Mouse (Mus musculus) heart, postnatal 0 days (tissue): ENCODE data around the gene Cabp1. TPM values are rescaled to one million over a fixed set of nuclear protein-coding genes. Genes with fewer than 3 reads are reported as not detected.
A peak's percentile ranks its signal among the peaks of the same experiment; 100 is the strongest.
"Not testable (repeated sequence)": the region's sequence is repeated elsewhere in the genome, so short reads cannot be mapped to it uniquely, and the experiment has no call there.

Experiments
- ATAC-seq: fragments of 200-750 bp; cut with Nextera tagmentation; 2 replicates; pipeline ENCODE4 v1.8.0; 2017; ENCODE audit warnings: low read depth, moderate number of reproducible peaks, moderate library complexity; ENCODE audit not compliant: insufficient read depth
- DNase-seq: peaks from one replicate; pipeline ENCODE4 v3.0.0-alpha.2; 2016; ENCODE audit warnings: low spot score
- H3K27ac ChIP-seq: fragments of 300-500 bp; sonication (generic); 2 replicates; pipeline ENCODE4 v1.5.1; 2014; ENCODE audit warnings: low read depth, mild to moderate bottlenecking
- H3K27me3 ChIP-seq: fragments of 300-500 bp; sonication (generic); 2 replicates; pipeline ENCODE4 v1.6.1; 2014; ENCODE audit warnings: low read length, mixed read lengths; ENCODE audit not compliant: control insufficient read depth, insufficient read depth
- H3K36me3 ChIP-seq: fragments of 300-500 bp; sonication (generic); replicated peaks from 2 replicates; pipeline ENCODE4 v1.6.1; 2014; ENCODE audit warnings: low read length, mixed read lengths; ENCODE audit not compliant: control insufficient read depth, insufficient read depth
- H3K4me1 ChIP-seq: fragments of 300-500 bp; sonication (generic); 2 replicates; pipeline ENCODE4 v1.6.1; 2014; ENCODE audit warnings: antibody characterized with exemption; ENCODE audit not compliant: control insufficient read depth, insufficient read depth
- H3K4me2 ChIP-seq: fragments of 300-500 bp; sonication (generic); 2 replicates; pipeline ENCODE4 v1.6.1; 2014; ENCODE audit warnings: low read depth, mild to moderate bottlenecking, low read length, moderate library complexity
- H3K4me3 ChIP-seq: fragments of 300-500 bp; sonication (generic); 2 replicates; pipeline ENCODE4 v1.5.1; 2014; ENCODE audit warnings: low read depth, low read length
- H3K9ac ChIP-seq: fragments of 300-500 bp; sonication (generic); replicated peaks from 2 replicates; pipeline ENCODE4 v1.6.1; 2014; ENCODE audit warnings: low read depth, low read length, mixed read lengths
- H3K9me3 ChIP-seq: fragments of 300-500 bp; sonication (generic); replicated peaks from 2 replicates; pipeline ENCODE4 v1.6.1; 2016; ENCODE audit warnings: low read length; ENCODE audit not compliant: control insufficient read depth
- CTCF ChIP-seq: IDR thresholded peaks from 2 replicates; pipeline ENCODE4 v1.5.1; 2016; ENCODE audit warnings: antibody characterized with exemption, control low read depth, low read depth
- EP300 ChIP-seq: IDR thresholded peaks from 2 replicates; pipeline ENCODE4 v1.6.1; 2016; ENCODE audit warnings: antibody characterized with exemption, low read depth
- WGBS: fragments of 180-500 bp; shearing (Covaris S2); extraction: QIAGEN DNeasy Blood & Tissue Kit; methylation state at CpG from one replicate; pipeline ENCODE4 v1.1.7; 2014; 5-methylcytosine and 5-hydroxymethylcytosine counted together
- polyA plus RNA-seq: library from polyadenylated mRNA; unstranded; fragments of >200 nt; fragmentation: Nextera tagmentation; extraction: Ambion mirVana; gene quantifications from 2 replicates; pipeline ENCODE4 v1.2.1, GENCODE M21; 2015
- total RNA-seq: library from RNA; depleted of rRNA; stranded (reverse); fragments of >200 nt; gene quantifications from 2 replicates; pipeline ENCODE4 v1.2.3, GENCODE M21; 2014; ENCODE audit warnings: low replicate concordance

Gene Cabp1
- total and polyA plus RNA-seq, 2 experiments from 2014 or later = 0.96 to 4.1 TPM

GRCm38 (mm10) chr5:115163563-115163962 is 30.6 kb downstream of the Cabp1 start:
- no peaks in the 10 kb centered on the region for H3K27me3 ChIP-seq
- DNase-seq (no peak), ATAC-seq (no peak)
- 39% methylated on average over 8 of the region's 8 CpGs for WGBS
- H3K9me3 ChIP-seq = no peaks in the 10 kb centered on the region
- TF ChIP-seq EP300 (no peak), CTCF (peak; percentile 46)
- no peak overlapping the region for H3K4me2 ChIP-seq
- no peak overlapping the region for H3K27ac ChIP-seq
- H3K9ac ChIP-seq = no peak overlapping the region
- no peaks in the 10 kb centered on the region for H3K36me3 ChIP-seq
- no peak overlapping the region for H3K4me3 ChIP-seq
- H3K4me1 ChIP-seq = peaks cover 16% of the 10 kb centered on the region; the same call in 1 of the 2 replicates

- not testable (repeated sequence) for H3K27me3 ChIP-seq, DNase-seq, ATAC-seq, H3K9me3 ChIP-seq, H3K36me3 ChIP-seq, H3K4me3 ChIP-seq, H3K27ac ChIP-seq, H3K4me2 ChIP-seq, H3K9ac ChIP-seq
- H3K4me1 ChIP-seq = peaks cover 18% of the 10 kb centered on the region; the same call in 1 of the 2 replicates
- 57% methylated on average over 1 of the region's 1 CpGs for WGBS
Observed at GRCm38 (mm10) chr5:115161940-115162279, 32.3 kb downstream of the Cabp1 start.

DNA sequence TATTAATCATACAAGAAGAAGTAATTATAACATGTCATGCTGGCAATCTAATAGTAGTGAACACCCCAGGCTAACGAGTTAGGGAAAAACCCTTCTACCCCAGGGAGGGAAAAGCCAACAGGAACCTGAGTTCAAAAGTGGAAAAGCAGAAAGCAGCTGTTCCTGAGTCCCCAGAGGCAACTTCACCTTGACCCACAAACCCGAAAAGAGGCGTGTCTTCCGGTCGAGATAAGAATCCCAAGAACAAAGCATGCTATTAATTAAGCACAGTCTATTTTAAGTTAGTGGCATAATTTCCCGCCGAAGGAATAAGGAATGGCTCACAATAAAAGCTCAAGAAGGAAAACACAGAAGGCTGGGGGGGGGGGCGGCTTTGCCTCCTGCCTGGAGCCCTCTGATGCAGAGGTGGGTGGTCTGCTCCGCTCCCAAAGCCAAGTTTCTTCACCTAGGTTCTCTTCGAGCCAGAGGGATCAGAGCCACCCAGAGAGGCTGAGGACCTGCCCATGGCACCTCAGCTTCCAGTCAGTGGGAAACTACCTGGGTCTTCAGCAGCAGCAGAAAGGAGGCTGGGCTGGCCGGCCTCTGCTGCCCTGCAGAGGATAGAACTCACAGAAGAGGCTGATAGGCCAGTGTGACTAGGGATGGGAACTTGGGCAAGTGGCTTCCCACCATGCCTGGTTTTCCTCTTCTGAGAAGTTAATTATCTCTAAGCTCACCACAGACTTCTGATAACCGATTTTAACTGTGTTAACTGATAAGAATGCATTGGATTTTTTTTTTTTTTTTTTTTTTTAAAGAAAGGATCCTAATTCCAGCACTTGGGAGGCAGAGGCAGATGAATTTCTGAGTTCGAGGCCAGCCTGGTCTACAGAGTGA is 32.9 kb downstream of the Cabp1 start:
- Histone ChIP-seq H3K4me2 (peak overlapping the region; percentile 9; the same call in 1 of the 2 replicates), H3K36me3 (no peaks in the 10 kb centered on the region), H3K4me1 (peaks cover 18% of the 10 kb centered on the region; the same call in 1 of the 2 replicates), H3K4me3 (no peak overlapping the region), H3K9ac (0 out of 2 replicates have a peak overlapping the region, but pooled peaks have one; percentile 29), H3K9me3 (no peaks in the 10 kb centered on the region), H3K27ac (peak overlapping the region; percentile 82), H3K27me3 (no peaks in the 10 kb centered on the region)
- DNase-seq = no peak
- 36% methylated on average over 13 of the region's 13 CpGs for WGBS
- ATAC-seq = no peak
- TF ChIP-seq CTCF (no peak), EP300 (peak; percentile 92)

- Histone ChIP-seq H3K4me3 (no peak overlapping the region), H3K27ac (peak overlapping the region; percentile 82), H3K27me3 (no peaks in the 10 kb centered on the region), H3K9ac (no peak overlapping the region), H3K9me3 (no peaks in the 10 kb centered on the region), H3K4me1 (peaks cover 18% of the 10 kb centered on the region), H3K4me2 (no peak overlapping the region), H3K36me3 (no peaks in the 10 kb centered on the region)
- 73% methylated on average over 6 of the region's 6 CpGs for WGBS
- DNase-seq (no peak), ATAC-seq (no peak)
- TF ChIP-seq CTCF = no peak
- TF ChIP-seq EP300 = no peak
Observed at GRCm38 (mm10) chr5:115160655-115161054, 33.5 kb downstream of the Cabp1 start.

- Histone ChIP-seq H3K9me3 (no peaks in the 10 kb centered on the region), H3K4me1 (peaks cover 33% of the 10 kb centered on the region), H3K27ac (peak overlapping the region; percentile 96), H3K4me2 (peak overlapping the region; percentile 96), H3K27me3 (no peaks in the 10 kb centered on the region), H3K36me3 (no peaks in the 10 kb centered on the region), H3K9ac (peak overlapping the region; percentile 96), H3K4me3 (peak overlapping the region; percentile 90)
- ATAC-seq = no peak
- WGBS = 34% methylated on average over 12 of the region's 12 CpGs
- no peak for DNase-seq
- TF ChIP-seq CTCF = no peak
- no peak for TF ChIP-seq EP300
Observed at GRCm38 (mm10) chr5:115159165-115159564, 35.0 kb downstream of the Cabp1 start.
